Mouse (Mus musculus) thymus, postnatal 25 days (tissue): Measurements from ENCODE around the gene Frs2.
A peak's percentile ranks its signal among the peaks of the same experiment; 100 is the strongest.
"Not testable (repeated sequence)": the region's sequence is repeated elsewhere in the genome, so short reads cannot be mapped to it uniquely, and the experiment has no call there.

Source experiments
- DNase-seq: peaks from one replicate; pipeline ENCODE4 v3.0.0; 2022

Frs2 gene

DNA sequence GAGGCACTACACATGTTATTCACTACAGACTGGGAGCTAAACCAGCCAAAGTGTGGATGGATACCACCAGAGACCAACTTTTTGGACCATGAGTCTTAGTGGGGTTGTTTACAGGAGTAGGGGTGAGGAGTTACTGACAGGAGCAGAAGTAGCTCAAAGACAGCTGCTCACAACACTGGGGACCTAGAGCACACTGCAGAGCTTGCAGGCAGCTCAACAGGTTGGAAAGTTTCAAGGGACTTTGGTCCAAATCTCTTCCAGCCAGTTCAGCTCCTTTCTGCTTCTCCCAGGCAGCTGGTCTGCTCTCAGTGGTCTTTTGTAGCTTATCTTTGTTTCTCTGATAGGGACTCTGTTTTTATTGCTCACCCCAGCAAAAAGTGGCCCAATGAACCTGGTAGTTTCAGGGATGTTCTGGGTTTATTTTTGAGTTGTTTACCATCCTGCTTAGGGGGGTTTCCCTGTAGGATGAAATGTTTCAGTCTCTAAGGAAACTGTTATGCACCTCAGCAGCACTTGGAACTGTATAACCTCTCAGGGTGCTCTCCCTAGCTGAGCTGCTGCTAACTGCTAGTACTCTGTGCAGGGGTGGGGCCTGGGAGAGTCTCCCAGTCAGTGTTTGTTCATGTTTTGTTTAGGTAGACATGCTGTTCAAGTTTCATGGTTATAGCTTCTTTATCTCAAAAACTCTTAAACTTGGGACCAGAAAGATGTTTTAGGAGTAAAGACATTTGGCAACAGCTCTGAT is 44.3 kb downstream of the Frs2 start:
- DNase-seq, result no peak

DNA sequence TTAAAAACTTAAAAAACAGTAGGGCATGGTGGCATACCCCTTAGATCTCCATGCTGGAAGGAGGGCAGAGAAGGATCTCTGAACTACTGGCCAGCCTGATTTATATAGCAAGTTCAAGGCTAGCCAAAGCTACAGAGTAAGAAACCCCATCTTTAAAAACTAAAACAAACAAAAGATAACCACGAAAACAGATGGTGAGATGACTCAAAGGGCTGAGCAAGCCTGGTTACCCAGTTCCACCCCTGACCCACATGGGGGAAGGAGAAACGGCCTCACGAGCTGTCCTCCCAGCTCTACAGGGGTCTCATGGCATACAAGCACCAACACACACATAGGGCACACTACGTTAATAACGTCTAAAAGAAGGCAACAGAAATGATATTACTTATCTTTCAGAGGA is 48.2 kb downstream of the Frs2 start:
- no peak for DNase-seq

DNA sequence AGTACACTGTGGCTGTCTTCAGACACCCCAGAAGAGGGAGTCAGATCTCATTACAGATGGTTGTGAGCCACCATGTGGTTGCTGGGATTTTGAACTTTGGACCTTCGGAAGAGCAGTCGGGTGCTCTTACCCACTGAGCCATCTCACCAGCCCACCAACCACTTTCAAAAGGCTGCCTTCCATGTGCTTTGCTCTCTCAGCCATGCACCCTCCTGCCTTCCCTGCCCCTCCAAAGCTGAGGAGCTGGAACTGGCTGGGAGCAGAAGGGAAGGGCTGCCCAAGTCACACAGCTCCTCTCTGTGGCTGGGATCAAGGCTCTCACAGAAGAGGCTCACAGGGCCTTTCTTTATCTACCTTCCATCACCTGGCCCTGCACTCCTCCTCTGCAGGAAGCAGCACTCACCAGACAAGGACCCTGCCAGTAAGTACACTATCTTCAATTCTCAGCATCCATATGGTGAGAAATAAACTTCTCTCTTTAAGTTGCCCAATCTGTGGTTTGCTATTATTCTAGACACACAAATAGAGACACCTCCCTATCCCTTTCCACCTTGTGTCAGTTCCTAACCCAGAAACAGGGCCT is 51.1 kb downstream of the Frs2 start:
- DNase-seq, result no peak

DNA sequence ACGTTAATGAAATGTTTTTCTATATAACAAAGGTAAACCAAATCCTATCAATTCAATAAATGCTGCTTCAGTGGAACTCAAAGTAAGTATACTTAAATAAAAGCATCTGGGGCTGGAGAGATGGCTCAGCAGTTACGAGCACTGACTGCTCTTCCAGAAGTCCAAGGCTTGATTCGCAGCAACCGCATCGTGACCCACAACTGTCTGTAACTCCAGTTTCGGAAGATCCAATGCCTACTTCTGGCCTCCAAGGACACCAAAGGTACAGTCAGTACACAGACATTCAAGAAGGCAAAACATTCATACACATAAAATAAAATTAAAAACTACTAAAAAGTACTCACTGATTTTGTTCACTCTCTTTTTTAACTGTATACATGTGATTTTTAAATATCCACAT is 52.2 kb downstream of the Frs2 start:
- no peak for DNase-seq

DNA sequence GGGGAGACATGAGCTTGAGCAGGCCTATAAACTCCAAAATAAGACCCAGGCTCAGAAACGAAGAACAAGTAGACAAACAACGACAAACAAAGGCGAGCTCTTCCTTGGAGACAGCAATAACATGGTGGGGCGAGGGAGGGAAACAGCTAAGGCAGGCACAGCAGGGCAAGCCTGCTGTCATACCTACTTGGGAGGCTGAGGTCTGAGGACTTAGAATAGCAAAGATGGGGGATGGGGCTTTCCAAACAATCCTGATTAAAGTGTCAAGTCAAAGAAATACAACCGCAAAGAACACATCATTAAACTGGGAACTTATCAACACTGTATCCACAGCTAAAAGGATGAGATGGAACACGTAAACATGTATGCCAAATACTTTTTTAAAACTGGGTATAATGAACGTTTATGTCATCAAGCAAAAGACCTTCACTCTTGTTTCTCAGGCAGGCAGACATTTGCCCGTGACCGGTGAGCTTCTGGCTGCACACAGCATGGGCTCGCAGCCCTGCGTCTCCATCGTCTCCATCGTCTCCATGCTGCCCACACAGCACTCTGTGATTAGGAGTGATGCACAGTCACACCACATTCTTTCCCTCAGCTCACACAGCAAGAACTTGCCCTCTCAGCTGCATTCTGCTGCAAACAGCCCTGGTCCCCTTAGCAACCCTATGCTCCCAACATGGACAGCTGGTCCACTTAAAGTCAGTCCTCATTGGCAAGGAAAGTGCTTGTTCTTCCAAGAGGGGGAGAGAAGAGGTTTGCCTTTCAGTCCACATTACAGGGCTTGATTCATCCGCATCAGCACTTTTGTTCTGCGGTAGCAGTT is 53.6 kb downstream of the Frs2 start:
- no peak for DNase-seq

DNA sequence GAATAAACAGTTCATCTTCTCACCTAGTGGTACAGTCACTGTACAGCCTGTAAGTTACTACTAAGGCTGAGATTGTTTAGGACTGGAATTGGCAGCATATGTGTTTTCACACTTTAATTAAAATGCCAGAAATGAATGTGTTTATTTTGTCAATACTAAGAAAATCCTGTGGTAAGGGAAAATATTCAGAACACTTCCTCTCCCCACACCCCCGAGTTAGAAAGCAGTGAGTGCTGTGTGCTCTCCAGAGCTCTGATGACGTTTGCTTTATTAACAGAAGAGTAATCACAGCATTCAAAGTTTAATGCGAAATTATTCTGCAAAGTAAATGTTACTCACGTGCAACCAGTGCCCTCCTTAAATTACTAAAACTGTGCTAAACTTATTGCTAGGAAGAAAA is 58.7 kb downstream of the Frs2 start:
- DNase-seq, result no peak

DNA sequence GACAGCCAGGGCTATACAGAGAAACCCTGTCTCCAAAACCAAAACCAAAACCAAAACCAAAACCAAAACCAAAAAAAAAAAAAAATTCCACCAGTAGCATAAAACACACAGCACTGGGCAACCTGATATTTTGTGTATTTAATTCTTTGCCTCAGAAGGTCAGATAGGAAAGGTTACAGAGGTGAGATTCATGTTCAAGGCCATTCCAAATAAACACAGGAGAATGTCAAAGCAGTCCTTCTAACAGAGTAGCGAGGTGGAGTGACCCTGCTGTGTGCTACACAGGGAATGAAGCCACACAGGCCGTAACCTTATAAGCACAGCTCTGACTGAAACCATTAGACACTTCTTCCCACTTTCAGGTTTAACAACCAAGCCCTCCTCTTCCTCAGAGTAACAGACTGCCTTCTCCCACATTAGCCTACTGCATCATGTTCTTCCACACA is 66.4 kb downstream of the Frs2 start:
- no peak for DNase-seq

DNA sequence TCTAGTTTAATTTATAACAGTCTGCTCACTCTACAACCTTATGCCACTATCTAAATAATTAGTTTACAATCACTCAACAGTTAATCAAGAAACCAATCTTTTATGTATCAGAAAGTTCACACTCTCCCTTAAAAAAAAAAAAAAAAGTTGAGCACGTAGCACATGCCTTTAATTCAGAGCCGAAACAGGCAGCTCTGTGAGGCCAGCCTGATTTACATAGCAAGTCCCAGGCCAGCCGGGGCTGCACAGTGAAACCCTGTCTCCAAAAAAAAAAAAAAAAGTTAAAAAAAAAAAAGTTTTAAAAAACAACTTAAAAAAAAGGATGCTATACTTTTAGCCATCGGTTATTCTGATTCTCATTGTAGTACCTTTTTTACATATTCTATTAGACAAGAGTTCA is 67.0 kb downstream of the Frs2 start:
- DNase-seq, result no peak

DNA sequence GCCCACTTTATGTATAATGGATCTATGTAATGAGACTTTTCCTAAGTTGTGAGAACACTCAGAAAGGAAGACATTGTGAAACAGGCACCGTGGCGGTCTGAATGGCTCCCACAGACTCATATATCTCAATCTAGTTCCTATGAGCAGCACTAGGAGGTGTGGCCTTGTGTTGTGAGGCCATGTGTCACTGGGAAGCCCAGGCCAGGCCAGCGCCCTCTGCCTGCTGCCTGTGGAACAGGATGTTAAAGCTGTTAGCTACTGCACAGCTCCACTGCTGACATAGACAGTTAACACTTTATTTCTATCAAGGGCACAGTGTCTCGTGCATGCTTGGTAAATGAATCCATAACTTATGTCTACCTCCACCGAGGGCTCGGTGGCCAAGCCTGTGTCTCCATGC is 70.0 kb downstream of the Frs2 start:
- peak; percentile 65 for DNase-seq

DNA sequence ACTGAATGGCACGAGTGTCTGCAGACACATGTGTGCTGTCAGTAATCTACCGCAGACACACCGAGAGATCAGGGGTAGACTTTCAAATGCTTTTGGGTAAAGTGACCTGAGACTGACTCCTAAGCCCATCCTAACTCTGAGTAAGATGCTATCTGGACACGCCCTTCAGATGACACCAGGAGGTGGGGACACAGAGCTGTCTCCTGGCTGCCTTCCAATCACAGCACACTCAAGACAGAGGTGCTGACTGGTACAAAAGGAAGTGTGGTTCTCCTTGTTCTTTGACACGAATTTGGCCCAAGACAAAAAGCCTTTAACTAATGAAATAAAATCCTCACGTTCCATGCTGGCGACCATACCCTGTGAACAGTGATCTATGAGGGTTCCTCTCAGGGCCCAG is 75.2 kb downstream of the Frs2 start:
- no peak for DNase-seq

DNA sequence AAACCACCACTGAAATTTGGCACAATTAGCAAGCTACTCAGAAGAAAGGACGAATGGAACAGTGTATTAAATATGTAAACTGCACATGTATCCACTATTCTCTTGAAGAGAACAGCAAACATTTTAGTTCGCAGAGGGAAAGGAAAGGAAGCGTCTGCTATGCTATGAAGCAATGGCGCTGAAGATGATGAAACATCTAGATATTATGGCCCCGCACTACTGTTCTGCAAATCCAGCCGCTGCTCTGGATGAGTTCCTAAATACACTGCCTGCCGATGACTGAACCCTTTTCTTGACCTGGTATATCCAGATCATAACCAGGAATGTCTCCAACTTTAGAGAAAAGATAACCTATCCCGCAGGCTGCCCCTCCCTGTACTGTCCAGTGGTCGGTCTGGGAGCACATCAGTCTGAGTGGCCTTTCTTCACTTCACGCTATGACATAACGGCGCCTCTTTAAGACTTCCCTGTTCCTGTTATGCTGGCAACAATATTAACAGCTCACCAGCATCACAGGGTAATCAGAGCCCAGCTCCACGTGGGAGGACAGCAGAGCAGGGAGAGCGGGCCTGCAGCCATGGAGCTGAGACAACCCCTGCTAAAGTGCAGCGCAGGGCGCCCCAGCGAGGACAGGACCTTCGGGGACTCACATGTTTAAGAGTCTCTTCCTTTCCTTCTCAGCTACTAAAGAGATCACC is 76.0 kb downstream of the Frs2 start:
- DNase-seq, result no peak

DNA sequence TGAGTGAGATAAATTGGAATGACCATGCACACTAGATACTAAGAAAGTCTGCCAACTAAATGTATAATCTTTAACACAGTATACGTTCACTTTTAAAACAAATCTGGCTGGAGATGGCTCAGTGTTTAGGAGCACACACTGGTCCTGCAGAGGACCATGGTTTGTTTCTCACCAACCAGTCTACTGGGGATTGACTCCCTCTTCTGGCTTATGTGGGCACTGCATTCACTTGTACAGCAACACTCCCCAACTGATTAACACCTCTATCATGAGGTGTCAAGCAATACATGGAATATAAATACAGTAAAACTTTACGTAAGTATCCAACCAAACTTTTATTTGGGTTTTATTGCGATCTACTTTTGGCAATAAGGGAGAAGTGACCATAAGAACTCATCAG is 79.2 kb downstream of the Frs2 start:
- DNase-seq, result no peak

DNA sequence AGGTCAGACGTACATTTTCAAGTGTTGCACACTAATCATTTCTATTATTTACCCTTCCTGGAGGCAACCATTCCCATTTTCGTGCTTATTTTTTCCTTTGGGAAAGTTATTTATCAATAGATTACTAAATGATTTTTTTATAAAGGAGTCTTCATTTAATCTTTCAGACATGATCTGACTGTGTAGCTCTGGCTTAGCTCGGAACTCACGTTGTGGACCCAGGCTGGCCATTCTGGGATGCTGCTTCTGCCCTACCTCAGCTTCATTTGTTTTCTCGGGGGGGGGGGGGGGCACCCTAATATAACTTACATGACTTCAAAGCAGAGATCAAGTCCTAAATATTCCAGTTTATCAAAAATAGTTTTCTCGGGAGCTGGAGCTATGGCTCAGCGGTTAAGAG is 84.3 kb downstream of the Frs2 start:
- peak; percentile 12 for DNase-seq

DNA sequence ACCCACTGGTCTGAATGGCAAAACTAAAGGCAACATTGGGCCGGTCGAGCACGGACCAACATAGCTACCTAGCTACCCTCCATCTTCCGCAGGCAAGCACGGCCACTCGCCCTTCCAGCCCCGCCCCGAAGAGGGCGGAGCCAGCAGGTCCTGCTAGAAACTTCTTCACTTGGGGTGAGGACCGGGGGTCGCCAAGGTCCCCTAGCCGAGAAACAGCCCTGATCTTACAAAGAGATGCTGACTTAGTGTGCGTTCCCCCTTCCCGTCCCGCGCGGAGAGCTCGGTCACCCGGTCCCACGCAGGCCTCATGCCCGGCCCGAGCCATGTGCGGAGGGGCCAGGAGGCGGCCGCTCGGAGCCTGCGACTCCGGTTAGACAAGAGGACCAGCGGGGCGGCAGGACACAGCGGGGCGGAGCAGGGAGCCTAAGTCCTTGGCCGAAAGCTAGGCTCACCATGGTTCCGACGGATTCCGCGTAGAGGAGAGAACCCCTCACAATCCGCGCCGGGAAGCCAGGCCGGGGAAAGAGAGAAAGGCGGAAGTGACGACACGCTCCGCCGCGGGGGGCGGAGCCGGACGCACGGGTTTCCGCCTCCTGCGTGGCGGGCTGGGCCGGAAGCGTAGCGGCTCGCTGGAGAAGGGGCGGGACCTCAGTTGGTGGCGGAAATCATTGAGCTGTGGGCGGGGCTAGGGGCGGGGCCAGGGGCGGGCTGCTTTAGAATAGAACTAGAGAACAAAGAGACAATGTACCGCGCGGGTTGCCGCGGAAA is 84.9 kb downstream of the Frs2 start, which contains the start of gene Cct2:
Cct2 (minus strand) TSS at position 561 of the 768 bp plus-strand sequence.
- DNase-seq, result peak; percentile 91

DNA sequence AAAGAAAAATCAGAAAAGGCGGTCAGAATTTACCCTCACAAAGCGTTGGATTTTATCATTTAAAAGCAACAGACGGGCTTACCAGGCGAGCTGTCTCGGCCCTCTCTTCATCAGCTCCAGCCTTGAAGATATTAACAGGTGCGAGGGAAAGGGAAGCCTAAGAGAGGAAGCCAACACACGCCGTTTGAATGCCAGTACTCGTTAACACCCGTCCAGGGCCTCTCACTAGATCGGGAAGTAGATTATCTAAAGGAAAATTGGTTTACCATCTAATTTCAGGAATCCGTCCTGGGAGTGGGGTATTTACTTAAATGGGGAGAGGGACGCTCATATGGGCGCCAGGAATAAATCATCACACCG is 85.5 kb downstream of the Frs2 start:
- no peak for DNase-seq

DNA sequence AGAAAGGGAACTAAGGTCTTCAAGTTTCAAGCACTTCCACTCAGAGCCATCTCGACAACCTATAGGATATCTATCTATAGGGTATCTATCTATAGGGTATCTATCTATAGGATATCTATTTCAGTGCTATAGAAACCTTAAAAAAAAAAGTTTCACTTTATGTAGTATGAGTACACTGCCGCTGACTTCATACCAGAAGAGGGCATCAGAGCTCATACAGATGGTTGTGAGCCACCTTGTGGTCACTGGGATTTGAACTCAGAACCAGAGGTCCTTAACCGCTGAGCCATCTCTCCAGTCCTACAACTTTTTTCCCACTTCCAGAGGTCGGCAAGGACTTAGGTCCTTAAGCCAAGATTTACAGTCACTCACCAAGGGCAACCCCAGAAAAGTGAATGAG is 92.7 kb downstream of the Frs2 start:
- DNase-seq, result no peak

DNA sequence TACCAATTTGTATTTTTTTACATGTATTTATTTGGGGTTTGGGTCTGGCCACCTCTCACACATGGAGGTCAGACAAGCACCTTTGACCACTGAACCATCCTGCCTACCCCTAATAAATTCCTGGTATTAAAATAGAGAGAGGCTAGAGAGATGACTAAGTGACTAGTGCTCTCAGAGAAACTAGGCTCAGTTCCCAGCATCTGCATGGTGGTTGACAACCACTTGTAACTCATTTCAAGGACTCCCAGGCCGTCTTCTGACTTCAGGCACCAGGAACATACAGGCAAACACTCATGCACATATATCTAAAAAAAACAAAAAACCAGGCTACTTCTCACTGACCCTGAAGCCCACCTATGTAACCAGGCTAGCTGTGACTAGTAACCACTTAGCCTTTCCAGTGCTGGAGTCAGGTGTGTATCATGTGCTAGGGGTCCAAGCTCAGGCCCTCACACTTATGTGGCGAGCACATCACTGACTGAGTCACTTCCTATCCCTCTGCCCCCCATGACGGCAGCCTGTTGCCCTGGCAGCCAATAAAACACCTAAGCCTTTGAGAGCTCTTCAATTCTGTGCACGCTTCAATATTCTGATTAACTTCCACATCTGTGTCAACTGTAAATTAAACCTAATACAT is 98.3 kb downstream of the Frs2 start:
- DNase-seq, result no peak

DNA sequence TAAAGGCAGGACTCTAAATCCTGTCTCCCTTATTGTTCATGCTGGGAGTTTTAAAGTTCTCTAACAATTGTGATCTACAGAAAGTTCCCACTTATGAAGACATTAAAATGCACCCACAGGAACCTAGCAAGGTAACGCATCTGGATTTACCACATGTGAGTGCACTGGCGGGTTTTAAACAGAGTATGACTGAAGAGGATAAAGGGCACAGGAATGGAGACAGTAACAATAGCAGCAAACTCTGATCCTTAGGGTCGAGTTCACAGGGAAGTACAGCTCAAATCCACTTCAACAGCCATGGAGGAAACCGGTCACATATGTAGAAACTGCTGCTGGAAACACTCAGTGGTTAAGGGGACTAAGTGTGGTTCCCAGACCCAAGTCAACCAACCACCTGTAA is 99.1 kb downstream of the Frs2 start:
- no peak for DNase-seq

DNA sequence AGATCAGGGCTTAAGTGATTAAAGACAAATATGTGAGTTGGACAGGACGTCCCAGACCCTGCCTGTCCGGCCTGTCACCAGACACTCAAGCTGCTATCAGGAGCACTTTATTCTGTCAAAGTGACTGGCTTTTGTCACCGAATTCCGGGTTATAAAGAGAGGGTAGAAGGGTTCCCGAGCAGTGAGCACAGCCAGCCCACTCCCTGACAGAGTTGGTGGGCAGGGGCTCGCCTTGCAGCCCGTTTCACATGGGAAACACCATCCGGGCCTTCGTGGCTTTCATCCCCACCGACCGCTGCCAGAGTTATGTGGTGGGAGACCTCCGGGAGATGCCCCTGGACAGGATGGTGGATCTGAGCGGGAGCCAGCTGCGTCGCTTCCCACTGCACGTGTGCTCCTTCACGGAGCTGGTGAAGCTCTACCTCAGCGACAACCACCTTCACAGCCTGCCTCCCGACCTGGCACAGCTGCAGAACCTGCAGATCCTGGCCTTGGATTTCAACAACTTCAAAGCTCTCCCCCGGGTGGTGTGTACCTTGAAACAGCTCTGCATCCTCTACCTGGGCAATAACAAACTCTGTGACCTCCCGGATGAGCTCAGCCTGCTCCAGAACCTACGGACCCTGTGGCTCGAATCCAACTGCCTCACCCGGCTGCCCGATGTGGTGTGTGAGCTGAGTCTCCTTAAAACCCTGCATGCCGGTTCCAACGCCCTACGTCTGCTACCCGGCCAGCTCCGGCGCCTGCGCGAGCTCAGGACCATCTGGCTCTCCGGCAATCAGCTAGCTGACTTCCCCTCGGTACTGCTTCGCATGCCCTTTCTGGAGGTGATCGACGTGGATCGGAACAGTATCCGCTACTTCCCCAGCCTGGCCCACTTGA is 102.9 kb downstream of the Frs2 start, which contains the start of gene Lrrc10:
Lrrc10 (plus strand) TSS at position 167 of the 882 bp plus-strand sequence.
- no peak for DNase-seq

DNA sequence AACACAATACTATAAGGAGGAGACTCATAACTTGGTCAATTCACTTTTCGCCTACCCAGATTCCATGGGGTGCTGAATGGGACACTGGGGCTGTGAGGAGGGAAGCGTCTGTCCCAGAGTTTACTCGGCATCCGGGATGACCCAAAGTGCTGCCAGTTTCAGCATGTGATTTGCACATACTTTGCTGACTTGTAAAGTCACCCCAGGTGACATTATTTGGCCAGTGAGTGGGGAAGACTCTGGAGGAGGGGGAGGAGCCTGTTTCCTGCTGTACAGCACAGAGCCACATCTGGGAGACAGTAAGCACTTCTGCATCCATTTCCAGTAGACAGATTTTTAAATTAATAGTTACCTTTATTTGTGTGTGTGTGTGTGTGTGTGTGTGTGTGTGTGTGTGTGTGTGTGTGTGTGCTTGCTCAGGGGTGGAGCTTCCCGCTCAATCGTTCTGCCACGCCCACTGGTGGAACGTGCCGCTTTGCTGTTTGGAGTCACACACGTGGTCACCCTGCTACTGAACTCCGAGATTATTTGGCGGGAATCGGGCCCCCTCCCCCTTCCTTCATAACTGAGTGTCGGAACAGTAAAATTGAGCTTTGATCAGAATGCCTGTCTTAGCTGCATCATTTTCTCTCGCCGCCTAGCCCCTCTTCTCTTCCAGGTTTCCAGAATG is 104.7 kb downstream of the Frs2 start:
- DNase-seq, result not testable (repeated sequence)
